Mouse (Mus musculus): ENCODE data around the gene Prr13. TPM values are rescaled to one million over a fixed set of nuclear protein-coding genes. Genes with fewer than 3 reads are reported as not detected.

The Prr13 gene
- polyA plus RNA-seq, 1 experiment from 2014 or later = 70.9 TPM

DNA sequence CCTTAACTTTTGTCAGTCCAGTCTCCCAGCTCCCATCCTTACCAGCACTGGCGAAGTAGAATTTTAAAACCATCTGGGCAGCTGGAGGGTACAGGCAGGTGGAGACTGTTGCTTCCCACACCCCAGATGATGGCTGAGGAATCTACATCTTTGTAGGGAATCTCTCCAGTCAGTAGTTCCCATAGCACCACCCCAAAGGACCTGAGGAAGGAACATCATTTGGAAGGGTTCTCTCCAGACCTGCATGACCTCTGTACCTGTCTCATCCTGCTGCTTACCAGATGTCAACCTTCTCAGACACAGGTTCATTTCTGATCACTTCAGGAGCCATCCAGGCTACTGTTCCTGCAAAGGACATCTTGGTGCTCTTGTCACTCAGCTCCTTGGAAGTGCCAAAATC, 44.6 kb downstream of the Prr13 start, which contains the start of gene Gm10337:
Gene Gm10337 (plus strand): TSS at position 276 of the 400 bp plus-strand sequence.
- Histone ChIP-seq H3K9ac (no peak within 1 kb of the TSS), H3K4me2 (no peak within 1 kb of the TSS), H3K4me3 (ENCODE audit: low read depth, low read length) (no peak within 1 kb of the TSS), H3K4me1 (ENCODE audit: insufficient read depth) (no peaks in the 10 kb centered on the region), H3K9me3 (ENCODE audit: low read depth, low read length) (no peaks in the 10 kb centered on the region), H3K27me3 (ENCODE audit: insufficient read depth, low read length) (no peaks in the 10 kb centered on the region), H3K27ac (ENCODE audit: low read depth) (no peak within 1 kb of the TSS), H3K36me3 (ENCODE audit: insufficient read depth) (peaks cover 77% of the 10 kb centered on the region)
- no peak for TF ChIP-seq CTCF (IDR thresholded peaks at IDR 0.05; ENCODE audit: low read depth)
- ATAC-seq (ENCODE audit: insufficient read depth) = no peak; the same call in 1 of the 2 replicates
- WGBS = 86% methylated on average over 1 of the region's 1 CpGs
- DNase-seq = no peak

DNA sequence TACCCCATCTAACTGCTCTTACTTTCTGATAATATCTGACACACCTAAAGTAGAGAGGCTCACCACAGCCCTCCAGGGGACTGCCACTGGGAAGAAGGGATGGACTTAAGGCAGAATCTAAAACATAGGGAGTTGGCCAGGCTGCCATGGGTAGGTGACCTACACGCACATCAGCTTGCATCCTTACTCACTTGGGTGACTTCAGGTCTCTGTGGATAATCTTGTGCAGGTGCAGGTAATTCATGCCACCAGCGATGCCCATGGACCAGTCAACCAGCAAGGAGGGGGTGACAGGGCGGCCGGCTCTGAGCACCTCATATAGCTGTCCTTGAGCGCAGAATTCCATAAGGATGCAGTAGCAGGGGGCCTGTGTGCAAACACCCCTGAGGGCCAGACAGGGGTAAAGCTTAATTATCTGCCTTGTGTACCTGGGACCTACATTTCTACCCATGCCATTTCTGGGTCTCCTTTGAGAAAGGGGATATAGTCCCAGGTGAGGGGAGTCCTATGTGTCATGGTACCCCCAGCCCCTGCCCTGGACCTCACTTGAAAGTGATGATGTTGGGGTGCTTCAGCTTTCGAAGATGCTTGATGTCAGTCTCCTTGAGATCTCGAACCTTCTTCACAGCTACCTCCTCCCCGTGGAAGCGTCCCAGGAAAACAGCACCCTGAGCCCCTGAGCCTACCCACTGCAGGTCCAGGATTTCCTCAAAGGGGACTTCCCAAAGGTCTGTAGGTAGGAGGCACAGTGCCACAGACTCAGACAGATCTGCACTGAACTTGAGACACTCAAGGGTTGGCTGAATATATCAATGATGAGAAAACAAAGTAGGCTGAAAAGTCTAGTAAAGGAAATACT, 45.3 kb downstream of the Prr13 start:
- DNase-seq = no peak
- TF ChIP-seq CTCF (IDR thresholded peaks at IDR 0.05; ENCODE audit: low read depth) = no peak
- Histone ChIP-seq H3K9me3 (ENCODE audit: low read depth, low read length) (no peaks in the 10 kb centered on the region), H3K27me3 (ENCODE audit: insufficient read depth, low read length) (no peaks in the 10 kb centered on the region), H3K4me1 (ENCODE audit: insufficient read depth) (no peaks in the 10 kb centered on the region), H3K4me3 (ENCODE audit: low read depth, low read length) (no peak overlapping the region), H3K36me3 (ENCODE audit: insufficient read depth) (peaks cover 70% of the 10 kb centered on the region), H3K9ac (no peak overlapping the region), H3K27ac (ENCODE audit: low read depth) (no peak overlapping the region), H3K4me2 (no peak overlapping the region)
- no peak; the same call in 1 of the 2 replicates for ATAC-seq (ENCODE audit: insufficient read depth)
- 80% methylated on average over 9 of the region's 9 CpGs for WGBS

DNA sequence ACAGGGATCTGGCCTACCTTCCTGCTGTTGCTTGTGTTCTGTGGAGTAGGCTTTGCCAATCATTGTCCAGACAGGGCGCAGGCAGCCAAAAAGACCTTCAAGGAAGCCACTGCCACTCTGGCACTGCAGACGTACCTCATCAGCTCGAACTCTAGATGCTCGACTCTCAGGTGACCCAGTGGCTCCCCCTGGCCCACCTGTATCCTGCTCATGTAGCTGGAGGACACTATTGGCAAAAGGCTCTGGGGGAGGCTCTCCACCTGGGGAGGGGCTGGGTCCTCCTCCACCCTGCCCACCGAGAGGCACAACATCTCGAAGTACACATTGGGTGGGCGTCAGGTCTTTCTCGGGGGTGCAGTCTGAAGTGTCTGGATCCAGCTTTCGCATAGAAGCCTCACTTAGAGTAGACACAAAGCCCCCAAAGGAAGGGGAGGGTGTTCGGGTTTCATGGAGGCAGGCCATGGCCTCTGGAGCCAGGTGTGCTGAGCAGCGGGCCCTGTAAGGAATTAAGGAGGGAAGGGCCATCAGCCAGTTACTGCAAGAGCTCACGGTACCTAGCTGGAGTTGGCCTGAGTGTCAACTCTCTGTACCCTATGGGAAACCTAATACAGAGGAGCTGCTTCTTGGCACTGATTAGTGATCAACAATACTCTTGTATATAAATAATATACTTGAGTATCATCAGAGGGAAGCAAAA, 46.4 kb downstream of the Prr13 start:
- 67% methylated on average over 12 of the region's 12 CpGs for WGBS
- Histone ChIP-seq H3K9me3 (ENCODE audit: low read depth, low read length) (no peaks in the 10 kb centered on the region), H3K4me3 (ENCODE audit: low read depth, low read length) (no peak overlapping the region), H3K4me2 (no peak overlapping the region), H3K4me1 (ENCODE audit: insufficient read depth) (peaks cover 5% of the 10 kb centered on the region; the same call in 1 of the 2 replicates), H3K36me3 (ENCODE audit: insufficient read depth) (peaks cover 59% of the 10 kb centered on the region), H3K27me3 (ENCODE audit: insufficient read depth, low read length) (no peaks in the 10 kb centered on the region), H3K9ac (no peak overlapping the region), H3K27ac (ENCODE audit: low read depth) (no peak overlapping the region)
- ATAC-seq (ENCODE audit: insufficient read depth) = no peak
- DNase-seq = no peak
- TF ChIP-seq CTCF (IDR thresholded peaks at IDR 0.05; ENCODE audit: low read depth) = no peak

DNA sequence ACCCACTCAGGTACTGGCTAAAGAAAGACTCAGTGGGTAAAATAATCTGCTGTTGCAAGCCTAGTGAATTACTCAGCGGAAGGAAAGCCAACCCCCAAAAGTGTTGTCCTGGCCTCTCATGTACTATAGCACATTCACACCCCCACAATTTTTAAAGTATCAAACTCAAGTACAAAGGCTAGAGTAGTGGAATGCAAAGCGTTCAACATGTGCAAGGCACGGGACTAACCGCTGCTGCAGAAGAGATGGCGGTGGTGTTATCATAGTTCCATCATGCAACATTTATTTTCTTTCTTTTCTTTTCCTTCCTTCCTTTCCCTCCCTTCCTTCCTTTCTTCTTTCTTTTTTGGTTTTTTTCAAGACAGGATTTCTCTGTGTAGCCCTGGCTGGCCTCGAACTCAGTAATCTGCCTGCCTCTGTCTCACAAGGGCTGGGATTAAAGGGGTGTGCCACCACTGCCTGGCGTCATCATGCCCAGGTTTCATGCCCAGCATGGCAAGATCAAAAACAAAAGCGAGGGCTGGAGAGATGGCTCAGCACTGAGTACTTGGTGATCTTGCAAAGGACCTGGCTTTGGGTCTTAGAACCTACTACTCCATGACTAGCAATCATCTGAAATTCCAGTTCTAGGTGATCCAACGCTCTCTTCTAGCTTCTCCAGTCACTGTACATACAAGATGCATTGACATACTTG, 47.1 kb downstream of the Prr13 start:
- no peak for TF ChIP-seq CTCF (IDR thresholded peaks at IDR 0.05; ENCODE audit: low read depth)
- DNase-seq (no peak), ATAC-seq (ENCODE audit: insufficient read depth) (no peak)
- no peak overlapping the region for H3K27ac ChIP-seq (ENCODE audit: low read depth)
- no peaks in the 10 kb centered on the region for H3K27me3 ChIP-seq (ENCODE audit: insufficient read depth, low read length)
- 73% methylated on average over 9 of the region's 9 CpGs for WGBS
- no peaks in the 10 kb centered on the region for H3K9me3 ChIP-seq (ENCODE audit: low read depth, low read length)
- H3K4me1 ChIP-seq (ENCODE audit: insufficient read depth) = peaks cover 5% of the 10 kb centered on the region; the same call in 1 of the 2 replicates
- H3K4me3 ChIP-seq (ENCODE audit: low read depth, low read length) = no peak overlapping the region
- H3K4me2 ChIP-seq = no peak overlapping the region
- peaks cover 52% of the 10 kb centered on the region for H3K36me3 ChIP-seq (ENCODE audit: insufficient read depth)
- no peak overlapping the region for H3K9ac ChIP-seq

DNA sequence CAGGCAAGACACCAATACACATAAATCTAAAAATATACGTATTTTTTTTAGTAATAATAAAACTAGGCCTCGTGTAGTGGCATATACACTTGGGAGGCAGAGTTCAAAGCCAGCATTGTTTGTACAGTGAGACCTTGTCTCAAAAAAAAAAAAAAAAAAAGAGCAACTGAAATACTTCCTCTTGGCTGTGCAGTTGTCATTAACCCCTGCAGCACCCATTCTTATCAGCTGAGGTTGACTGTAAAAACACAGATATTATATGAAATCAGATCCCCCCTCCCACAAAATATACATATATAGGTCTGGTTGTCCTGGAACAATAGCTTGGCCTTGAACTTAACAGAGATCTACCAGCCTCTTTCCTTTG, 47.6 kb downstream of the Prr13 start:
- H3K27ac ChIP-seq (ENCODE audit: low read depth) = no peak overlapping the region
- H3K4me2 ChIP-seq = no peak overlapping the region
- H3K4me1 ChIP-seq (ENCODE audit: insufficient read depth) = peaks cover 10% of the 10 kb centered on the region; the same call in 1 of the 2 replicates
- peaks cover 47% of the 10 kb centered on the region for H3K36me3 ChIP-seq (ENCODE audit: insufficient read depth)
- no peaks in the 10 kb centered on the region for H3K27me3 ChIP-seq (ENCODE audit: insufficient read depth, low read length)
- ATAC-seq (ENCODE audit: insufficient read depth) = no peak
- H3K9me3 ChIP-seq (ENCODE audit: low read depth, low read length) = no peaks in the 10 kb centered on the region
- WGBS = 22% methylated on average over 2 of the region's 2 CpGs
- no peak for DNase-seq
- H3K4me3 ChIP-seq (ENCODE audit: low read depth, low read length) = no peak overlapping the region
- no peak overlapping the region for H3K9ac ChIP-seq
- TF ChIP-seq CTCF (IDR thresholded peaks at IDR 0.05; ENCODE audit: low read depth) = no peak

DNA sequence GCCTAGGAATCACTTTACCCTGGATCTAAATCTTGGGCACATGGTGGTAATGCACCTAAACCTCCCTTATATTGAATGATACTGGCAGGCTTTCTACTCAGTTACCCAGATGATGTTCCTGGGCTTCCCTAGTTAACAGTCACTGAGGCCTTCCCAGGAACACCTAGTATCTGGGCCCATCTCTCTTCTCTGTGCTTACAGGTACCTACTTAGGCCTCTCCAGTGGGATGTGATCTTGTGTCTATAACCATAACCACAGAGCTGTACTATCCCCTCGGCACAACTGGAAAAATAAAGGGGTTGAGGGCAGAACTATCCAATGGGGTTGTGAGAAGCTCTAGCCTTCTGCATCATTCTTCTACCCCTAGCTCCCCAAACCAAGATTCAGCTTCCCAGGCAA, 48.0 kb downstream of the Prr13 start:
- DNase-seq (no peak), ATAC-seq (ENCODE audit: insufficient read depth) (no peak)
- Histone ChIP-seq H3K9me3 (ENCODE audit: low read depth, low read length) (no peaks in the 10 kb centered on the region), H3K4me2 (no peak overlapping the region), H3K36me3 (ENCODE audit: insufficient read depth) (peaks cover 43% of the 10 kb centered on the region), H3K27ac (ENCODE audit: low read depth) (no peak overlapping the region), H3K4me3 (ENCODE audit: low read depth, low read length) (no peak overlapping the region), H3K4me1 (ENCODE audit: insufficient read depth) (peaks cover 10% of the 10 kb centered on the region; the same call in 1 of the 2 replicates), H3K9ac (no peak overlapping the region), H3K27me3 (ENCODE audit: insufficient read depth, low read length) (no peaks in the 10 kb centered on the region)
- WGBS = 78% methylated on average over 1 of the region's 1 CpGs
- TF ChIP-seq CTCF (IDR thresholded peaks at IDR 0.05; ENCODE audit: low read depth) = no peak

DNA sequence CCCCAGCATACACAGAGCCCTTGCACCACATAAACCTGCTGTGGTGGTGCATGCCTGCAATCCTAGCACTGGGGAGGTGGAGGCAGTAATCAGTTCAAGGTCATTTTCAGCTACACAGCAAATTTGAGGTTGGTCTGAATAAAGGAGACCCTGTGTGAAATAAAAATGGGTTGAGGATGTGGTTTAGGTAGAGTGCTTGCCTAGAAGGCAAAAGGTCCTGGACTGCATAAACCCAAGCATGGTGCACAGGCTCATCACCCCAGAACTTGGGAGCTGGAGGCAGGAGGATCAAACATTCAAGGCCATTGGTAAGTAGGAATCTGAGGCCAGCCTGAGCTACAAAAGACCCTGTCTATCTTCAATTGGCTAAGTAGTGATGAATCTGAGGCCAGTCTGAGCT, 48.7 kb downstream of the Prr13 start:
- H3K27me3 ChIP-seq (ENCODE audit: insufficient read depth, low read length) = no peaks in the 10 kb centered on the region
- ATAC-seq (ENCODE audit: insufficient read depth) (no peak), DNase-seq (no peak)
- H3K4me1 ChIP-seq (ENCODE audit: insufficient read depth) = peaks cover 10% of the 10 kb centered on the region; the same call in 1 of the 2 replicates
- no peak for TF ChIP-seq CTCF (IDR thresholded peaks at IDR 0.05; ENCODE audit: low read depth)
- H3K4me3 ChIP-seq (ENCODE audit: low read depth, low read length) = no peak overlapping the region
- no peak overlapping the region for H3K4me2 ChIP-seq
- no peak overlapping the region for H3K9ac ChIP-seq
- peaks cover 36% of the 10 kb centered on the region for H3K36me3 ChIP-seq (ENCODE audit: insufficient read depth)
- no peaks in the 10 kb centered on the region for H3K9me3 ChIP-seq (ENCODE audit: low read depth, low read length)
- H3K27ac ChIP-seq (ENCODE audit: low read depth) = no peak overlapping the region

Measured in lung, embryonic 14.5 days (tissue).